Mouse (Mus musculus) forebrain, embryonic 16.5 days (tissue): ENCODE data around the gene Zc3h7a. TPM values are rescaled to one million over a fixed set of nuclear protein-coding genes. Genes with fewer than 3 reads are reported as not detected.
"Not testable (repeated sequence)": the region's sequence is repeated elsewhere in the genome, so short reads cannot be mapped to it uniquely, and the experiment has no call there.

Experiments used
- ATAC-seq: fragments of 200-750 bp; cut with Nextera tagmentation; 2 replicates; pipeline ENCODE4 v1.8.0; 2017; ENCODE audit warnings: mild to moderate bottlenecking, moderate library complexity
- H3K27ac ChIP-seq: fragments of 300-500 bp; sonication (generic); 2 replicates; pipeline ENCODE4 v1.5.1; 2014; ENCODE audit warnings: low read length, control low read depth
- H3K27me3 ChIP-seq: fragments of 300-500 bp; sonication (generic); replicated peaks from 2 replicates; pipeline ENCODE4 v1.6.1; 2014; ENCODE audit warnings: low read length; ENCODE audit not compliant: control insufficient read depth, insufficient read depth
- H3K36me3 ChIP-seq: fragments of 300-500 bp; sonication (generic); 2 replicates; pipeline ENCODE4 v1.6.1; 2014; ENCODE audit not compliant: control insufficient read depth, insufficient read depth
- H3K4me1 ChIP-seq: fragments of 300-500 bp; sonication (generic); replicated peaks from 2 replicates; pipeline ENCODE4 v1.6.1; 2014; ENCODE audit warnings: low read length; ENCODE audit not compliant: control insufficient read depth, insufficient read depth
- H3K4me2 ChIP-seq: fragments of 300-500 bp; sonication (generic); 2 replicates; pipeline ENCODE4 v1.6.1; 2014; ENCODE audit warnings: mild to moderate bottlenecking, low read length, control low read depth
- H3K4me3 ChIP-seq: fragments of 300-500 bp; sonication (generic); replicated peaks from 2 replicates; pipeline ENCODE4 v1.5.1; 2014; ENCODE audit warnings: mild to moderate bottlenecking, low read length, control low read depth
- H3K9ac ChIP-seq: fragments of 300-500 bp; sonication (generic); replicated peaks from 2 replicates; pipeline ENCODE4 v1.6.1; 2014; ENCODE audit warnings: low read depth, low read length, control low read depth
- H3K9me3 ChIP-seq: fragments of 300-500 bp; sonication (generic); 2 replicates; pipeline ENCODE4 v1.6.1; 2016; ENCODE audit warnings: low read length; ENCODE audit not compliant: control insufficient read depth
- WGBS: fragments of 180-500 bp; shearing (Covaris S2); extraction: QIAGEN DNeasy Blood & Tissue Kit; methylation state at CpG from one replicate; pipeline ENCODE4 v1.1.7; 2014; 5-methylcytosine and 5-hydroxymethylcytosine counted together
- polyA plus RNA-seq: library from polyadenylated mRNA; unstranded; fragments of >200 nt; fragmentation: Nextera tagmentation; extraction: Ambion mirVana; gene quantifications from 2 replicates; pipeline ENCODE4 v1.2.1, GENCODE M21; 2015

Gene Zc3h7a
- polyA plus RNA-seq, 1 experiment from 2014 or later = 89.3 TPM

DNA sequence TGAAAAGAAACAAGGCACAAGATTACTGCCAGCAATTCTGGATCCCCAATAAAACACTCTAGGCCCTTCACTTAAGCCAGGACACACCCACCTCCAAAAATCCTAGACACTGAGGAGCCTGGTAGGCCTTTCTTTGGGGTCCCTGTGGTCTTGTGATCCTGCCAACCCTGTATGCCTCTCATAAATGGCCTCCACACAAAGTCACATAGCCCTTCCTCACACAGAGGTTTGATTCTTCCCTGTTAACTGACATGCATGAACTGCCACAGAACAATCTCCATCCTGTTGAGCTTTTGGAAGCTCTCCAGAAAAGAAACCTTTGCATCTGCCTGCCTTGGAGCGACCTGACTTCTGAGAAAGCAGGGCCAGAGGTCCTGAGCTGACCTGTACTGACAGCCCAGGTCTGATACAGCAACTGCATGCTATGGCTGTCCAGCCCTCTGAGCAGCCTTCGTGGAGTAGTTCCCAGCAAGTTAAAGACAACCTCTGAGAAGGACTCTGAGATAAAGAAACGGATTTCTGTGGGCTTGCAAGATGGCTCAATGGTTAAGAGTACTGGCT, 11.4 kb downstream of the Zc3h7a start:
- no peak overlapping the region for H3K9ac ChIP-seq
- H3K27me3 ChIP-seq = no peaks in the 10 kb centered on the region
- H3K4me2 ChIP-seq = no peak overlapping the region
- no peak overlapping the region for H3K27ac ChIP-seq
- no peaks in the 10 kb centered on the region for H3K9me3 ChIP-seq
- ATAC-seq = no peak
- WGBS = 71% methylated on average over 3 of the region's 3 CpGs
- H3K36me3 ChIP-seq = peaks cover 3% of the 10 kb centered on the region; the same call in 1 of the 2 replicates
- no peak overlapping the region for H3K4me3 ChIP-seq
- no peaks in the 10 kb centered on the region for H3K4me1 ChIP-seq

- H3K4me3 ChIP-seq, ATAC-seq, H3K27ac ChIP-seq, H3K4me1 ChIP-seq, H3K9ac ChIP-seq, H3K4me2 ChIP-seq, H3K27me3 ChIP-seq, H3K9me3 ChIP-seq: not testable (repeated sequence)
- 78% methylated on average over 1 of the region's 3 CpGs for WGBS
- peaks cover 24% of the 10 kb centered on the region for H3K36me3 ChIP-seq
These were observed 18.5 kb downstream of the Zc3h7a start for GRCm38 (mm10) chr16:11157721-11158120.

GRCm38 (mm10) chr16:11154500-11154899, 21.7 kb downstream of the Zc3h7a start:
- Histone ChIP-seq H3K4me2 (no peak overlapping the region), H3K36me3 (peaks cover 21% of the 10 kb centered on the region), H3K4me3 (no peak overlapping the region), H3K9ac (no peak overlapping the region), H3K9me3 (no peaks in the 10 kb centered on the region), H3K4me1 (no peaks in the 10 kb centered on the region), H3K27me3 (no peaks in the 10 kb centered on the region), H3K27ac (no peak overlapping the region)
- ATAC-seq = no peak

- not testable (repeated sequence) for H3K4me3 ChIP-seq, H3K9me3 ChIP-seq, ATAC-seq, H3K4me1 ChIP-seq, H3K9ac ChIP-seq, H3K27ac ChIP-seq, H3K27me3 ChIP-seq, H3K4me2 ChIP-seq
- peaks cover 19% of the 10 kb centered on the region for H3K36me3 ChIP-seq
- WGBS = 15% methylated on average over 54 of the region's 56 CpGs
These were observed 32.3 kb downstream of the Zc3h7a start for GRCm38 (mm10) chr16:11143706-11144483.

- H3K4me2 ChIP-seq = peak within 1 kb of the TSS; percentile 63
- peak; percentile 99 for ATAC-seq
- no peaks in the 10 kb centered on the region for H3K27me3 ChIP-seq
- H3K4me3 ChIP-seq = peak within 1 kb of the TSS; percentile 98
- peak within 1 kb of the TSS; percentile 89 for H3K27ac ChIP-seq
- H3K4me1 ChIP-seq = peaks cover 20% of the 10 kb centered on the region
- H3K9ac ChIP-seq = peak within 1 kb of the TSS; percentile 92
- no peaks in the 10 kb centered on the region for H3K9me3 ChIP-seq
- under 1% methylated on average over 76 of the region's 80 CpGs for WGBS
- 0 out of 2 replicates have a peak, but pooled peaks cover 3% of the 10 kb centered on the region for H3K36me3 ChIP-seq
These were observed 41.5 kb downstream of the Zc3h7a start, which contains the start of gene Txndc11 for GRCm38 (mm10) chr16:11134348-11135344. Gene Txndc11, minus strand, starts transcription at chr16:11134650.

- H3K36me3 ChIP-seq = 0 out of 2 replicates have a peak, but pooled peaks cover 3% of the 10 kb centered on the region
These were observed 42.5 kb downstream of the Zc3h7a start for GRCm38 (mm10) chr16:11133476-11134347.

DNA sequence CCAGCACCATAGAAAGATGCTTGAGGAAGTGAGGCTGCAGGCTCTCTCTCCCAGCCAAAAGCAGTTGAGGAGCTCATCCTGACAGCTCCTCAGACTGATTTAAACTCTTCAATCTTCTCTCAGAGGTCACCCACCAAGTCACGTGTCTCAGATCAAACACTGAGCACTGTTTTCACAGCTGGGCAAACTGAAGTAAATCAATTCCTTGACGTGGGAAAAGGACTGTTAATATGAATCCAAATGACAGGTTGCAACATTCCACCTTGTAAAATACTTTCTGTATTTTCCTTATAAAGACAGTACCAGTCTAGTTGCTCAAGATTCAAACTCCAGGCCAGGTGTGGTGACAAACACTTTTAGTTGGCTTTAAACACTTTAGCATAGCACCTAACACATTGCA, 43.4 kb downstream of the Zc3h7a start:
- ATAC-seq = no peak
- peaks cover 20% of the 10 kb centered on the region for H3K4me1 ChIP-seq
- H3K27me3 ChIP-seq = no peaks in the 10 kb centered on the region
- peak overlapping the region; percentile 63 for H3K4me2 ChIP-seq
- no peak overlapping the region; the same call in 1 of the 2 replicates for H3K4me3 ChIP-seq
- H3K9me3 ChIP-seq = no peaks in the 10 kb centered on the region
- no peak overlapping the region for H3K9ac ChIP-seq
- H3K27ac ChIP-seq = no peak overlapping the region
- 40% methylated on average over 2 of the region's 2 CpGs for WGBS
- H3K36me3 ChIP-seq = 0 out of 2 replicates have a peak, but pooled peaks cover 3% of the 10 kb centered on the region

More at GRCm38 (mm10) chr16:11133476-11134347, 42.5 kb downstream of the Zc3h7a start:
- peak overlapping the region; percentile 92 for H3K9ac ChIP-seq
- WGBS = under 1% methylated on average over 33 of the region's 34 CpGs
- H3K4me3 ChIP-seq = peak overlapping the region; percentile 98
- H3K27me3 ChIP-seq = no peaks in the 10 kb centered on the region
- H3K4me2 ChIP-seq = peak overlapping the region; percentile 63
- ATAC-seq = peak; percentile 2; the same call in 1 of the 2 replicates
- peaks cover 20% of the 10 kb centered on the region for H3K4me1 ChIP-seq
- no peaks in the 10 kb centered on the region for H3K9me3 ChIP-seq
- peak overlapping the region; percentile 89 for H3K27ac ChIP-seq

DNA sequence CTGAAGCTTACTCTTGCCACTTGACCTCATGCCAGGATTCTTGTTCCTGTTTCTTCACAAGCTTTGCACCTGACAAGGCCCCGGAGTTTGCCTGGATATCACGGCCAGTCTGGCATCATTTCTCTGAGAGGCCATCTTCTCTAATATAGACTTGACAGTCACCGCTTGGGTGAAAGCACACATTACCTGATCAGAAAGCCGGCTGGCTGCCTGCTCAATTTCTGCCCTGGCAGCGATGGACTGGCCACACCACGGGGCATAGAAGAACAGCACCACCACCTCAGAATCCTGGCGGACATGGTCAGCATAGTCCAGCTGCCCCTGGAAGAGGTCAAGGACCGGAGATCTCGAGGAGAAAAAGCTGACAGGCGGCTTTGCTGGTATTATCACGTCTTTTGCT, 47.9 kb downstream of the Zc3h7a start:
- H3K9me3 ChIP-seq = no peaks in the 10 kb centered on the region
- ATAC-seq = no peak
- WGBS = 88% methylated on average over 11 of the region's 11 CpGs
- H3K9ac ChIP-seq = no peak overlapping the region
- no peak overlapping the region for H3K4me3 ChIP-seq
- H3K4me2 ChIP-seq = no peak overlapping the region
- peaks cover 13% of the 10 kb centered on the region for H3K4me1 ChIP-seq
- H3K27me3 ChIP-seq = no peaks in the 10 kb centered on the region
- H3K27ac ChIP-seq = no peak overlapping the region
- H3K36me3 ChIP-seq = 0 out of 2 replicates have a peak, but pooled peaks cover 2% of the 10 kb centered on the region
